Mouse (Mus musculus) myocyte (in vitro differentiated cells): ENCODE measurements around the gene Cd6.

Experiments used
- CEBPB ChIP-seq: IDR thresholded peaks from 2 replicates; pipeline ENCODE4 v1.6.1; 2011; ENCODE audit warnings: mild to moderate bottlenecking, moderate library complexity; ENCODE audit not compliant: poor library complexity, insufficient read depth, severe bottlenecking
- E2F4 ChIP-seq: IDR thresholded peaks from one replicate; pipeline ENCODE4 v1.6.1; 2011; ENCODE audit warnings: mild to moderate bottlenecking, control low read depth, moderate library complexity; ENCODE audit not compliant: insufficient read depth
- MAX ChIP-seq: IDR thresholded peaks from one replicate; pipeline ENCODE4 v1.6.1; 2011; ENCODE audit warnings: low read depth, mild to moderate bottlenecking, control low read depth
- POLR2A ChIP-seq: IDR thresholded peaks from one replicate; pipeline ENCODE4 v1.6.1; 2011; ENCODE audit warnings: low read depth, mild to moderate bottlenecking, control low read depth, moderate library complexity; ENCODE audit not compliant: insufficient read length
- REST ChIP-seq: IDR thresholded peaks from one replicate; pipeline ENCODE4 v1.6.1; 2011; ENCODE audit warnings: mild to moderate bottlenecking, control low read depth, moderate library complexity; ENCODE audit not compliant: insufficient read depth, insufficient read length
- TCF12 ChIP-seq: IDR thresholded peaks from one replicate; pipeline ENCODE4 v1.6.1; 2011; ENCODE audit warnings: mild to moderate bottlenecking, control low read depth; ENCODE audit not compliant: poor library complexity, insufficient read depth, severe bottlenecking

DNA sequence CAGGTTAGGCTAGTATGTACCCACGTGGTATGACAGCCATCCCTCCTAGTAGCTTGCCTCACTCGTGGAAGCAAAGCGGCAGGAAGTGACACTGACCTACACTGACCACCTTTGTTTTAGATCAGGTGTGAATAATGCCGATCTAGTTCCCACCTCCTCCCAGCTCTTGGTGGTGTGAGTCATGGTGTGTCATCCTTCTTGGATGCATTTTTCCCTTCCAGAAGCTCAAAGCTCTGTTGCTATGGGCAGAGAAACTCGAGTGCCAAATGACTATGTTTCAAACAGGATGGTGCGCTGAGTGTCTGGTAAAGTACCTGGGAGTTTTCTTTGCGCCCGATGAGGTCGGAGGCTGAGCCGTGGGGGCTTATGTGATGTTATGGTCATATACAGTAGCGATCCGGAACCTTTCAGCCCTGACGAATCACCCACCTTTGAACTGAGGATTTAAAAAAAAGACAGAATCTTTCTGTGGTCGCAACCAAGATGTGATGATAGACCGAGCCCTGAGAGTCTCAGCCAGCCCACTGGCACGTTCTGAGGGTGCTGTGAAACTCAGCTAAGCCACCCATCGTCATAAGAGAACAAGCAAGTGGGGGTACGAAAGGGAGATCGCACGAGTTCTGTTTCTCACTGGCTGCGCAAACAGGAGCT, 66.4 kb downstream of the Cd6 start:
- TF ChIP-seq TCF12 (no peak), CEBPB (no peak), POLR2A (no peak), MAX (no peak), REST (no peak), E2F4 (no peak)
